9 mouse cellular contexts compared by ENCODE assay signal in the genomic region with DNA sequence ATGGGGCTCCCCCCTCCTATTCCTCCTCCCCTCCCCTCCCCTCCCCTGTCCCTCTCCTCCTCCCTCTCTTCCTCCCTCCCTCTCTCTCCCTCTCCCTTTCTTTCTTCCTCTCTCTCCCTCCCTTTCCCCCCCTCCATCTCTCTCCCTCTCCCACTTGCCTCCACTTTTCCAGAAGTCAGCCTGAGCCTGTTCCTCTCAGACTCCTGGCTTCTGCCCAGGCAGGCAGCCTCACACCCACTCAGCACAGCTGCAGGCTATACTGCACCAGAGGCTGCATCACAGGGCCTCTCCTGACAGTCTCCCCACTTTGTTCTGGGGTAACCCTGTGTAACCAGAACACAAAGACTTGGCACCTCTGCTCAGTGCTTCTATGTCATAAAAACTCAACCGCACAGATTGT.
DNase-seq lines count a peak whose midpoint lies in the region; ATAC-seq and TF ChIP-seq lines count a peak whose summit lies in the region.
"Had no signal": no experiment of that assay in that cellular context is flagged by ENCODE, and none has a peak within 500 bp of the region (broad histone marks: within the 10 kb centered on the region; RNA-seq: fewer than 3 reads in every experiment).

No protein-coding gene starts in this region.

- H3K4me1 ChIP-seq in kidney, embryonic 16.5 days (ENCODE audit: insufficient read depth, low read length), result no peaks in the 10 kb centered on the region
- peaks cover 10% of the 10 kb centered on the region for H3K4me1 ChIP-seq in cortical plate, adult 2 months (ENCODE audit: control insufficient read depth, insufficient read depth, low read length)
- H3K4me1 ChIP-seq in forebrain, embryonic 16.5 days (replicated peaks; ENCODE audit: control insufficient read depth, insufficient read depth, low read length), result peaks cover 7% of the 10 kb centered on the region
- H3K4me1 ChIP-seq in intestine, postnatal 0 days (replicated peaks; ENCODE audit: control insufficient read depth, insufficient read depth, low read length), result no peaks in the 10 kb centered on the region

- 43% methylated on average over 1 of the region's 1 CpGs for WGBS in kidney, embryonic 16.5 days
- WGBS in forebrain, embryonic 16.5 days, result 69% methylated on average over 1 of the region's 1 CpGs
- WGBS in intestine, postnatal 0 days, result 58% methylated on average over 1 of the region's 1 CpGs

- ATAC-seq in kidney, embryonic 16.5 days (ENCODE audit: low FRiP score, low TSS enrichment), result 0 out of 2 replicates have a peak, but pooled peaks have one; percentile 57
- peak; percentile 72 for ATAC-seq in forebrain, embryonic 16.5 days
- ATAC-seq in intestine, postnatal 0 days, result no peak
- ATAC-seq: intestine, embryonic 16.5 days had no signal

- TF ChIP-seq POLR2A in cortical plate, adult 2 months (IDR thresholded peaks at IDR 0.05; ENCODE audit: extremely low read depth, insufficient read depth, low read length), result no peak

- H3K9me3 ChIP-seq in kidney, embryonic 16.5 days (ENCODE audit: low read length), result no peaks in the 10 kb centered on the region
- no peaks in the 10 kb centered on the region for H3K9me3 ChIP-seq in forebrain, embryonic 16.5 days (ENCODE audit: control insufficient read depth, low read length)
- no peaks in the 10 kb centered on the region for H3K9me3 ChIP-seq in intestine, postnatal 0 days (ENCODE audit: control insufficient read depth)

- no peak overlapping the region for H3K9ac ChIP-seq in kidney, embryonic 16.5 days (replicated peaks; ENCODE audit: low read length)
- H3K9ac ChIP-seq in forebrain, embryonic 16.5 days (replicated peaks; ENCODE audit: low read depth, low read length), result no peak overlapping the region
- H3K9ac ChIP-seq in intestine, postnatal 0 days (ENCODE audit: low read depth, low read length), result no peak overlapping the region

- TF ChIP-seq CTCF in cortical plate, adult 2 months (IDR thresholded peaks at IDR 0.05; ENCODE audit: extremely low read depth, insufficient read depth, low read length), result no peak
- no peak for TF ChIP-seq CTCF in intestine, postnatal 0 days (IDR thresholded peaks at IDR 0.05; ENCODE audit: low read depth)

- intact Hi-C loops in left cerebral cortex, postnatal 25 days (cut with DNase I), result no loop called here

- H3K27ac ChIP-seq in kidney, embryonic 16.5 days (ENCODE audit: low read length), result no peak overlapping the region
- H3K27ac ChIP-seq in cortical plate, adult 2 months (ENCODE audit: insufficient read depth, low read length), result peak overlapping the region; percentile 36
- H3K27ac ChIP-seq in forebrain, embryonic 16.5 days (ENCODE audit: low read length), result peak overlapping the region; percentile 19; the same call in 1 of the 2 replicates
- no peak overlapping the region for H3K27ac ChIP-seq in intestine, postnatal 0 days (ENCODE audit: low read depth, low read length)

- no peak for DNase-seq in kidney, adult 11 months
- DNase-seq in left cerebral cortex, postnatal 25 days (ENCODE audit: low spot score in 2 of 2), result peak; percentile 70 to 92
- DNase-seq in B cell, adult 2 months, result no peak
- no peak for DNase-seq in ovary, postnatal 36 days (ENCODE audit: low spot score)

- H3K27me3 ChIP-seq in kidney, embryonic 16.5 days (ENCODE audit: insufficient read depth, low read length), result no peaks in the 10 kb centered on the region
- H3K27me3 ChIP-seq in forebrain, embryonic 16.5 days (replicated peaks; ENCODE audit: control insufficient read depth, insufficient read depth, low read length), result no peaks in the 10 kb centered on the region
- no peaks in the 10 kb centered on the region for H3K27me3 ChIP-seq in intestine, postnatal 0 days (replicated peaks; ENCODE audit: control insufficient read depth, insufficient read depth, low read length)

- H3K4me3 ChIP-seq in kidney, embryonic 16.5 days (ENCODE audit: low read length), result no peak overlapping the region
- no peak overlapping the region for H3K4me3 ChIP-seq in cortical plate, adult 2 months (ENCODE audit: insufficient read depth, low read length)
- H3K4me3 ChIP-seq in forebrain, embryonic 16.5 days (replicated peaks; ENCODE audit: low read length), result no peak overlapping the region
- H3K4me3 ChIP-seq in intestine, postnatal 0 days (ENCODE audit: low read depth, low read length), result no peak overlapping the region

- H3K4me2 ChIP-seq in kidney, embryonic 16.5 days (replicated peaks; ENCODE audit: low read depth, low read length), result no peak overlapping the region
- H3K4me2 ChIP-seq in forebrain, embryonic 16.5 days (ENCODE audit: low read length), result no peak overlapping the region
- H3K4me2 ChIP-seq in intestine, postnatal 0 days (replicated peaks; ENCODE audit: low read depth), result no peak overlapping the region

- H3K36me3 ChIP-seq in kidney, embryonic 16.5 days (ENCODE audit: insufficient read depth, low read length), result no peaks in the 10 kb centered on the region
- H3K36me3 ChIP-seq in forebrain, embryonic 16.5 days (ENCODE audit: control insufficient read depth, insufficient read depth), result no peaks in the 10 kb centered on the region
- no peaks in the 10 kb centered on the region for H3K36me3 ChIP-seq in intestine, postnatal 0 days (ENCODE audit: control insufficient read depth, insufficient read depth)

Comparison
In these comparisons a context has a peak if more than half of its experiments do, and no peak if none do; other contexts are left out.
1. H3K27ac ChIP-seq: peak in cortical plate, adult 2 months (single experiment) and forebrain, embryonic 16.5 days (single experiment); none in kidney, embryonic 16.5 days (single experiment) and intestine, postnatal 0 days (single experiment).
2. DNase-seq: peak in left cerebral cortex, postnatal 25 days (2 of 2); none in kidney, adult 11 months (single experiment), B cell, adult 2 months (0 of 2) and ovary, postnatal 36 days (single experiment).